Mouse (Mus musculus) neural tube, embryonic 14.5 days (tissue): Measurements from ENCODE around the gene Slc16a7. TPM values are rescaled to one million over a fixed set of nuclear protein-coding genes. Genes with fewer than 3 reads are reported as not detected.

Source experiments
- ATAC-seq: fragments of 200-750 bp; cut with Nextera tagmentation; 2 replicates; pipeline ENCODE4 v1.8.0; 2017; ENCODE audit warnings: low read depth, mild to moderate bottlenecking, moderate TSS enrichment, moderate library complexity
- H3K27ac ChIP-seq: fragments of 300-500 bp; sonication (generic); 2 replicates; pipeline ENCODE4 v1.5.1; 2014; ENCODE audit warnings: low read depth, mild to moderate bottlenecking, control low read depth, low read length, moderate library complexity, mixed read lengths
- H3K27me3 ChIP-seq: fragments of 300-500 bp; sonication (generic); 2 replicates; pipeline ENCODE4 v1.6.1; 2014; ENCODE audit warnings: low read length; ENCODE audit not compliant: control insufficient read depth, insufficient read depth
- H3K36me3 ChIP-seq: fragments of 300-500 bp; sonication (generic); 2 replicates; pipeline ENCODE4 v1.6.1; 2014; ENCODE audit warnings: low read length, mixed read lengths; ENCODE audit not compliant: control insufficient read depth, insufficient read depth
- H3K4me1 ChIP-seq: fragments of 300-500 bp; sonication (generic); 2 replicates; pipeline ENCODE4 v1.6.1; 2014; ENCODE audit warnings: low read length; ENCODE audit not compliant: control insufficient read depth, insufficient read depth
- H3K4me2 ChIP-seq: fragments of 300-500 bp; sonication (generic); 2 replicates; pipeline ENCODE4 v1.6.1; 2014; ENCODE audit warnings: mild to moderate bottlenecking, low read depth, low read length, control low read depth
- H3K4me3 ChIP-seq: fragments of 300-500 bp; sonication (generic); 2 replicates; pipeline ENCODE4 v1.5.1; 2014; ENCODE audit warnings: low read depth, low read length, control low read depth, mixed read lengths
- H3K9ac ChIP-seq: fragments of 300-500 bp; sonication (generic); replicated peaks from 2 replicates; pipeline ENCODE4 v1.6.1; 2014; ENCODE audit warnings: low read depth, mild to moderate bottlenecking, control low read depth, low read length, mixed read lengths
- H3K9me3 ChIP-seq: fragments of 300-500 bp; sonication (generic); 2 replicates; pipeline ENCODE4 v1.6.1; 2016; ENCODE audit warnings: low read length; ENCODE audit not compliant: control insufficient read depth
- WGBS: fragments of 180-500 bp; shearing (Covaris S2); extraction: QIAGEN DNeasy Blood & Tissue Kit; methylation state at CpG from one replicate; pipeline ENCODE4 v1.1.7; 2014; 5-methylcytosine and 5-hydroxymethylcytosine counted together
- polyA plus RNA-seq: library from polyadenylated mRNA; unstranded; fragments of >200 nt; fragmentation: Nextera tagmentation; extraction: Ambion mirVana; gene quantifications from 2 replicates; pipeline ENCODE4 v1.2.1, GENCODE M21; 2014

Slc16a7 gene
- polyA plus RNA-seq, 1 experiment from 2014 or later, result 9.5 TPM

DNA sequence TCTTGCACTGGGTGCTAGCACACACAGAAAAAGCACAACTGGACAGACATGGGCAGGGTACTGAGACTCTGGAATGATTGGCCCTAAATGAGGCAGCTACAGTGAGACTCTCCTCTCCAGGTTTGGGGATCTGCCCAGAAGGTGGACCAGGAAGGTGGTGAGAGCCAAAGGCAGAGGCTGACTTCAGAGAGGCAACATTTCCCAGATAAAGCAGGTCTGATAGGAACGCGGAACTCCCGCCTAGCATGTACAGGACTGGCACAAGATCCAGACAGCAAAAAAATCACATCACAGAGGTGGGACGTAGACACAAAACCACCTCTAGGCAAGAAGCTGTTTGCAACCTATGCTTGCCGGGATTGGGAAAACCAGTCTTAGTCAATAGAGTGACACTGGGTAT is 55.5 kb downstream of the Slc16a7 start:
- no peak overlapping the region for H3K4me2 ChIP-seq
- WGBS, result 97% methylated on average over 5 of the region's 5 CpGs
- H3K4me1 ChIP-seq, result peaks cover under 1% of the 10 kb centered on the region; the same call in 1 of the 2 replicates
- H3K27ac ChIP-seq, result no peak overlapping the region
- no peak overlapping the region for H3K4me3 ChIP-seq
- H3K9ac ChIP-seq, result no peak overlapping the region
- H3K27me3 ChIP-seq, result no peaks in the 10 kb centered on the region
- H3K36me3 ChIP-seq, result no peaks in the 10 kb centered on the region
- no peaks in the 10 kb centered on the region for H3K9me3 ChIP-seq
- no peak for ATAC-seq

DNA sequence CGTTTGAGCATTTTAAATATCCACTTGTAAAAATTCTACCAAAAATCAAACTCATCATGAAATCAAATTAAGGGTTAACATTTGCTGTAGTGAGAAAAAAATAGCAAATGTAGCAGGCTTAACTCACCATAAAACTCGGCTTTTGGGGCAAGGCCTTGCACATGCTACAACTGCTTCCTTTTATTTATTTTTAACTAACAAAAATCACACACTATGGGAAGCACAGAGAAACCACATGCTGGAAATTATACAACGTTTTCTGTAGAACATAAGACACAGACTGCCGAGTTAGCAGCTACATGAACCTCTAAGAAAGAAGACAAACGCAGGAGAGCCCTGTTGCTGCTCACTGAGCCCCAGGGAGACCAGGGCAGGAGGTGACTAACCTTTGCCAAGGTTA is 57.9 kb downstream of the Slc16a7 start:
- H3K9me3 ChIP-seq, result no peaks in the 10 kb centered on the region
- H3K4me3 ChIP-seq, result no peak overlapping the region
- WGBS, result 67% methylated on average over 5 of the region's 5 CpGs
- H3K4me1 ChIP-seq, result peaks cover 3% of the 10 kb centered on the region; the same call in 1 of the 2 replicates
- ATAC-seq, result no peak
- no peak overlapping the region for H3K27ac ChIP-seq
- H3K27me3 ChIP-seq, result no peaks in the 10 kb centered on the region
- no peaks in the 10 kb centered on the region for H3K36me3 ChIP-seq
- H3K9ac ChIP-seq, result no peak overlapping the region
- H3K4me2 ChIP-seq, result no peak overlapping the region

DNA sequence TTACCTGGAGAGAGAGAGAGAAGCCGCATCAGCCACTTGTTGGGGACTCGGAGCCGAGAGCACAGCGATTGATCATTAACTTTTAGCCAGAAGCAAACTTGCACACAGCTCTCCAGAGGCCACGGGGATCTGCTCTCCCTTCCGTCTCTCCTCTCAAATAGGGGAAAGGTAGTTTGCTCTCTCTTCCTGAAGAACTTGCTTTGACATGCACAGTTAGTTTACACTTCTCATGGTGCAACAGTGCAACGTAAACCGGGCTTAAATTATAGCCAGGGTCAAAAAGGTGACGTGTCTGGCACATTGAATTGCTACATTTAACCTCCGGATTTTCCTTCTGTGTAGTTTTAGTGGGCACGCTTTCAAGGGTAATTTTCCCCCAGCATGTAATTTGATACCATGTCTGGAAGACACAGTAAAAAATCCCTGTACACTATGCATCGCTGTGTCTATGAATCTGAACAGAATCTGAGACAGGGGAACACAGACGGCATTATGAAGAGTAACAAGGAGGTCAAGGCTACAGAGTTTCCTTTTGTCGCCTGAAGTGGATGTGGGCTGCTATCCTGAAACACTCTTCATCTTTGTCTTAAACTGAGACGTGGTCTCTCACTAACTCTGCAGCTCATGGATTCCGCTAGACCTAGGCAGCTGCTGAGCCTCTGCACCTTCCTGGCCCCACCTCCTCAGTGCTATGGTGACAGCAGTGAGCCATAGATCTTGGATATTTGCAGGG is 60.8 kb downstream of the Slc16a7 start:
- H3K4me1 ChIP-seq, result peaks cover 3% of the 10 kb centered on the region; the same call in 1 of the 2 replicates
- no peak overlapping the region for H3K27ac ChIP-seq
- H3K4me3 ChIP-seq, result no peak overlapping the region
- H3K27me3 ChIP-seq, result no peaks in the 10 kb centered on the region
- H3K4me2 ChIP-seq, result peak overlapping the region; percentile 6; the same call in 1 of the 2 replicates
- peak; percentile 63; the same call in 1 of the 2 replicates for ATAC-seq
- 26% methylated on average over 16 of the region's 16 CpGs for WGBS
- no peak overlapping the region for H3K9ac ChIP-seq
- no peaks in the 10 kb centered on the region for H3K36me3 ChIP-seq
- H3K9me3 ChIP-seq, result no peaks in the 10 kb centered on the region

DNA sequence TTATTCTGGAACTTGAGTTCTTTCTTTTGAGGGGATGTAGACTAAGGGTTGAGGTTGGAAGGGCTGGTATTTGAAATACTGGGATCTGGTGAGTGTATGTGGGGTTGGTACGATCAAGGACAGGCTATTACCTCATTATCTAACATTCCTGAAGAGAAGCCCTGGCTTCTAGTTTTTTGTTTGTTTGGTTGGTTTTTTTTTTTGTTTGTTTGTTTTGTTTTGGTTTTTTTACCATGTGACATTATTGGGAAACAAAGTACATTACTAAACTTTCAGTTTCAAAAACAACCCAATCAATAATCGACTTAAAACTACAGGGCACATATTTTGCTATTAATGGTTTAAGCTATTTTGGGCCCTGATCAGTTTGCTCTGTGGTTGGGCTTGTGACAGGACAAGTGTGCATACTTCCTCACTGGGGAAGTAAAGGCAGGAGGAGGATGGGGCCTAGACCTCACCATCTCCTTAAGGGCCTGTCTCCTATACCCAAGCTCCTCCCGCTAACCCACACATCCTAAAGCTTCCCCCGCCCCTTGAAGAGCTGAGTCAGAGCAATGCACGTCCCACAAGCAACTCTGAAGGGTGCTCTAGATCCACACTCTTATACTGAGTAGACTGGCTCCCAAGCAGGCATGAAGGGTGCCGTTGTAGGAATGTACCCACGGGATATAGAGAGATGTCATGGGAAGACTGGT is 64.2 kb downstream of the Slc16a7 start:
- Histone ChIP-seq H3K27me3 (no peaks in the 10 kb centered on the region), H3K4me1 (peaks cover 3% of the 10 kb centered on the region; the same call in 1 of the 2 replicates), H3K36me3 (no peaks in the 10 kb centered on the region), H3K4me2 (no peak overlapping the region), H3K4me3 (no peak overlapping the region), H3K9ac (no peak overlapping the region), H3K27ac (no peak overlapping the region), H3K9me3 (no peaks in the 10 kb centered on the region)
- ATAC-seq, result no peak
- WGBS, result 96% methylated on average over 7 of the region's 7 CpGs

DNA sequence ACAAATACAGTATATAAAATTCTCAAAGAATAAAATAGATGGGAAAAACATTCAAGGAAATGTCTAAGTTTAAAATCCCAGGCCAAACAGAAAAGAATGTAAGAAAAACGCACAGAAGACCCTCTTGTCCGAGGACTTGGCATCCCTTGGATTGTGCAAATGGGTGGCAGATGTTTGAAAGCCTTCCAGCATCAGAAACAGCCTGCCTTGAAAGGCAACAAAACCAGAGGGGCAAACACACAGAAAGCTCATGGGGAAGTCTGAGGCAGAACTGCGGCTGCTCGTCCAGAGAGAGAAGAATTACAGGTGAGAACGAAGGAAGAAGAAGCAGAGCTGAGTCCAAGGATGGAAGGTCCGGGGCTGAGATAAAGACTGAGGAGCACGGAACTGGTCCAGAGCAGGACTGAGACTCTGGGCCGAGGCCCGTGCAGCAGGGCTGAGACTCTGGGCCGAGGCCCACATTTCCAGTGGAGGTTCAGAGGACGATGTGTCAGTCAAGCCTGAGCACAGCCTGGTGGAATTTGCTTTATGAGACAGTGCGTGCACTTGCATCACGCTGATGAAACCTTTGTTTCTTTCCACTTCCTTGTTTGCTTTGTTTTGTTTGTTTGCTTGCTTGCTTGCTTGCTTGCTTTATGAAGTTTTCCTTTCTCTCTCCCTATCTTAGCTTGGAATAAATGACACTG is 65.0 kb downstream of the Slc16a7 start:
- Histone ChIP-seq H3K4me2 (no peak overlapping the region), H3K9me3 (no peaks in the 10 kb centered on the region), H3K36me3 (no peaks in the 10 kb centered on the region), H3K4me3 (no peak overlapping the region), H3K27ac (no peak overlapping the region), H3K27me3 (no peaks in the 10 kb centered on the region), H3K9ac (no peak overlapping the region), H3K4me1 (peaks cover 3% of the 10 kb centered on the region; the same call in 1 of the 2 replicates)
- 86% methylated on average over 13 of the region's 13 CpGs for WGBS
- ATAC-seq, result no peak

DNA sequence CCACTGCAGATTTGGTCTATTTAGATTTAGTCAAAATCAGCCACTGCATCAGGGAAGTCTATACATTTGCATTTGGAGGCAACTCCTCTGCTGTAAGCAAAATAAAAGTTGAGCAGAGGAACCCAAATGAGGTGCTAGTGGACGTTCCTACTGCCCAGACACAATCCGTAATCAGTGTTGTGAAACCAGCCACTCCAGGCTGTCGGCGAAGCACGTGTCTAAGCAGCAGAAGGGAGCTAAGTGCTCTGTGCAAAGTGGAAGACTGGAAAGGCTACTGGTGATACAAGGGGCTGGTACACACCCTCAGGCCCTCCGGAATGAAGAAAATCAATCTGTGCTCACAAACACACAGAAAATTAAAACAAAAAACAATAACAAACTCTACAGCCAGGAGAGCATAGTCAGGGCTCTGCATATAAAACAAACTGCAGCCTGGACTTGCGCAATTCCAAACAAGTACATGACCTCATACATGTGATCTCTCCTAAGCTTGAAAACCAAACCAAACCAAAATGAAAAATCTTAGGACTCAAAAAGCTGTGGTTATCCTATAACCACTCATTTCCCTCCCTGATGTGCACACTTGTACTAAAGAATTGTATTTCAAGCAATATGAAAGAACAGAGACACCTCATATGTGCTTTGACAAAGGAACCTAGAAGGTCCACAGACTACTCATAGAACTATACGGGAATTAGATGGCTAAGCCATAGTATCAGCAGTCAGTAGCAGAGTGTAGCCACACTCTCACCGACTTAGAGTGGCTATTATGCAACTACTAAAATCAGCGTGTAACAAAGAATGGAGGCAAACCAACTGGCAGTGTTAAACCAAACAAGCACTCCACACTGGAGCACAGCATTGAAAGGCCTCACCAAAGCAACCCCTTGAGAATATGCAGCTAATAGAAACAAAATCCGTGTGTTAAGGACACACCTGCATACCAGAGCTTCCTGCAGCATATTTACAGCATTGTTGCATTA is 67.5 kb downstream of the Slc16a7 start:
- H3K36me3 ChIP-seq, result no peaks in the 10 kb centered on the region
- no peaks in the 10 kb centered on the region for H3K4me1 ChIP-seq
- H3K9me3 ChIP-seq, result no peaks in the 10 kb centered on the region
- no peaks in the 10 kb centered on the region for H3K27me3 ChIP-seq
- no peak overlapping the region for H3K4me3 ChIP-seq
- H3K9ac ChIP-seq, result no peak overlapping the region
- H3K4me2 ChIP-seq, result no peak overlapping the region
- H3K27ac ChIP-seq, result no peak overlapping the region
- no peak for ATAC-seq
- WGBS, result 81% methylated on average over 11 of the region's 11 CpGs

DNA sequence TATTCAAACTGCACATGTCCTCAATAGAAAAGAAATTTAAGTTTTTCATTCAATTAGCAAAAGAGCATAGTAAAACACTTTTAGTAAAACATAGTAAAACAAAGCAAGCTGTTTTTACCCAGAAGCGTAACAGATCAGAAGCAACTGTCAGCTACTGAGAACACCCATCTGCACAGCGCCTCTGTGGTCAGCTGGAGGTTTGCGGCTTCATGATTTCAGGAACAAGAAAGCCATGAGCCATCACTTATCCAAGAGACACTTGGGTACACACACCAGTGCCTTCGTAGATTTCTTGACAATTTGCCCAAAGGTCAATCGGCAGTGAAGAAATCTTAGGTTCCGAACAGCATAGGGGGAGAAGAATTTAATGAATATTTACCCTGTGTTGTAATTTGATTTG is 71.9 kb downstream of the Slc16a7 start:
- no peak overlapping the region for H3K4me3 ChIP-seq
- no peaks in the 10 kb centered on the region for H3K4me1 ChIP-seq
- H3K27me3 ChIP-seq, result no peaks in the 10 kb centered on the region
- 70% methylated on average over 6 of the region's 6 CpGs for WGBS
- H3K36me3 ChIP-seq, result no peaks in the 10 kb centered on the region
- no peak overlapping the region for H3K9ac ChIP-seq
- H3K27ac ChIP-seq, result no peak overlapping the region
- no peaks in the 10 kb centered on the region for H3K9me3 ChIP-seq
- no peak for ATAC-seq
- no peak overlapping the region for H3K4me2 ChIP-seq

DNA sequence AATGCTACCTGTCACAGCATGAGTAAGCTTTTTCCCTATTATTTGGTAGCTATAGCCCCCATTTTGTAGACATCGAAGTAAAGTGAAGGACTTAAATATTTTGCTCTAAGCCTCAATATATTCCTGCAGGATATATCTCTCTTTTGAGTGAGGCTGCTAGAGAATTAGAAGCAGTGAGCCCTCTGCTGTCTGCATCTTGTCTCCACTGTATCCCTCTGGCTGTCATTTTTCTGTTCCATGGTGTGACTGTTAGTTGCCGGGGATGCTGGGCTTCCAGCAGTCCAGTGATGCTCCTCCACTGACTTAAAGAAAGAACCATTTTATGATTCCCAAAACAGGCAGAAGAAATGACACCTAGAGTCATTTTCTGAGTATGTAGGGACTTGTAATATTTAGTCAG is 78.4 kb downstream of the Slc16a7 start:
- no peak overlapping the region for H3K9ac ChIP-seq
- no peaks in the 10 kb centered on the region for H3K36me3 ChIP-seq
- H3K4me2 ChIP-seq, result no peak overlapping the region
- no peak overlapping the region for H3K4me3 ChIP-seq
- no peaks in the 10 kb centered on the region for H3K4me1 ChIP-seq
- ATAC-seq, result no peak
- H3K27me3 ChIP-seq, result no peaks in the 10 kb centered on the region
- H3K9me3 ChIP-seq, result no peaks in the 10 kb centered on the region
- H3K27ac ChIP-seq, result no peak overlapping the region
- 95% methylated on average over 2 of the region's 2 CpGs for WGBS
